Mouse (Mus musculus) lung, postnatal 0 days (tissue): ENCODE results near the gene Chn2.

Source experiments
- CTCF ChIP-seq: IDR thresholded peaks from 2 replicates; pipeline ENCODE4 v1.5.1; 2016; ENCODE audit warnings: antibody characterized with exemption, mild to moderate bottlenecking
- EP300 ChIP-seq: IDR thresholded peaks from 2 replicates; pipeline ENCODE4 v1.6.1; 2016; ENCODE audit warnings: antibody characterized with exemption, mild to moderate bottlenecking, control low read depth

DNA sequence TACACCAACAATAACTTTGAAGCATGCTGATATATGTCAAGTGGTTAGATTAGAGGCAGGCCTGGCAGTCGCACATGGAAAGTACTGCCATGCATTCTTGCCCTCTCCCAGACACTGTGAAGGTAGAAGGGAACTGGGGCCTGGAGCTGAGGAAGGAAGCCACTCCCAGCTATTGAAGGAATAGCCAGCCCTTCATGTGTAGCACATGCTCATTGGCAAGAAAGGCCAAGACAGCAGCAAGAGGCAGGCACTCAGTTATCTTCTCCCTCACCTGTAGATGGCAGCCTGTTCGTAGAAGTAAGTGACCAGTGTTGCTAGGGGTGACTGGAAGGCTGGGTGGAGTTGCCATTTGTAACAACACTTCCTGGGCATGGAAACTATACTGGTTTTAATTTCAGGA lies 165.6 kb downstream of the Chn2 start:
- TF ChIP-seq CTCF: peak; percentile 66
- 0 out of 2 replicates have a peak, but pooled peaks have one; percentile 28 for TF ChIP-seq EP300
